Mouse (Mus musculus) limb, embryonic 14.5 days (tissue): Measurements from ENCODE around the gene Aif1. TPM values are rescaled to one million over a fixed set of nuclear protein-coding genes. Genes with fewer than 3 reads are reported as not detected.

Source experiments
- ATAC-seq: fragments of 200-750 bp; cut with Nextera tagmentation; 2 replicates; pipeline ENCODE4 v1.8.0; 2017; ENCODE audit warnings: low read depth, moderate number of reproducible peaks, moderate TSS enrichment; ENCODE audit not compliant: low FRiP score
- DNase-seq: peaks from one replicate; pipeline ENCODE4 v3.0.0-alpha.2; 2015; ENCODE audit warnings: low spot score
- H3K27ac ChIP-seq: fragments of 300-500 bp; sonication (generic); replicated peaks from 2 replicates; pipeline ENCODE4 v1.5.1; 2014; ENCODE audit warnings: low read depth, mild to moderate bottlenecking, low read length, moderate library complexity, mixed read lengths
- H3K27me3 ChIP-seq: fragments of 300-500 bp; sonication (generic); 2 replicates; pipeline ENCODE4 v1.6.1; 2014; ENCODE audit warnings: low read length, mixed read lengths; ENCODE audit not compliant: control insufficient read depth, insufficient read depth
- H3K36me3 ChIP-seq: fragments of 300-500 bp; sonication (generic); 2 replicates; pipeline ENCODE4 v1.6.1; 2014; ENCODE audit warnings: mild to moderate bottlenecking, low read length, moderate library complexity, mixed read lengths; ENCODE audit not compliant: control insufficient read depth, insufficient read depth
- H3K4me1 ChIP-seq: fragments of 300-500 bp; sonication (generic); 2 replicates; pipeline ENCODE4 v1.6.1; 2014; ENCODE audit warnings: antibody characterized with exemption, low read length, mixed read lengths; ENCODE audit not compliant: control insufficient read depth, insufficient read depth
- H3K4me2 ChIP-seq: fragments of 300-500 bp; sonication (generic); replicated peaks from 2 replicates; pipeline ENCODE4 v1.6.1; 2014; ENCODE audit warnings: low read depth, mild to moderate bottlenecking, low read length, moderate library complexity; ENCODE audit not compliant: severe bottlenecking
- H3K4me3 ChIP-seq: fragments of 300-500 bp; sonication (generic); replicated peaks from 2 replicates; pipeline ENCODE4 v1.5.1; 2014; ENCODE audit warnings: low read length
- H3K9ac ChIP-seq: fragments of 300-500 bp; sonication (generic); 2 replicates; pipeline ENCODE4 v1.6.1; 2014; ENCODE audit warnings: mild to moderate bottlenecking, low read depth, low read length, moderate library complexity; ENCODE audit not compliant: severe bottlenecking
- H3K9me3 ChIP-seq: fragments of 300-500 bp; sonication (generic); 2 replicates; pipeline ENCODE4 v1.6.1; 2016; ENCODE audit warnings: low read length; ENCODE audit not compliant: control insufficient read depth
- POLR2A ChIP-seq: fragments of 200-500 bp; IDR thresholded peaks from 2 replicates; pipeline ENCODE4 v1.8.0; 2012; ENCODE audit warnings: inconsistent platforms, mild to moderate bottlenecking, moderate library complexity, borderline replicate concordance; ENCODE audit not compliant: insufficient read depth, insufficient read length; ENCODE audit errors: extremely low read depth
- WGBS: fragments of 180-500 bp; shearing (Covaris S2); extraction: QIAGEN DNeasy Blood & Tissue Kit; methylation state at CpG from one replicate; pipeline ENCODE4 v1.1.7; 2014; 5-methylcytosine and 5-hydroxymethylcytosine counted together
- polyA plus RNA-seq, 2 experiments: library from polyadenylated mRNA; depleted of rRNA in 1 of 2; stranded (reverse) in 1 of 2; unstranded in 1 of 2; fragments of >200 nt; fragmentation: Nextera tagmentation in 1 of 2; extraction: Ambion mirVana in 1 of 2; gene quantifications; 2 replicates each; pipeline versions ENCODE4 v1.2.1 to v1.2.3; 2012 to 2014

Gene Aif1
- polyA plus RNA-seq, 2 experiments = 4.8 to 15.7 TPM

GRCm38 (mm10) chr17:35180093-35180492 is 4.2 kb upstream of the Aif1 start:
- DNase-seq (no peak), ATAC-seq (no peak)
- WGBS = 88% methylated on average over 5 of the region's 5 CpGs
- Histone ChIP-seq H3K9ac (no peak overlapping the region), H3K27me3 (no peaks in the 10 kb centered on the region), H3K4me1 (no peaks in the 10 kb centered on the region), H3K4me2 (no peak overlapping the region), H3K4me3 (no peak overlapping the region), H3K9me3 (no peaks in the 10 kb centered on the region), H3K27ac (no peak overlapping the region), H3K36me3 (no peaks in the 10 kb centered on the region)
- no peak for TF ChIP-seq POLR2A

GRCm38 (mm10) chr17:35178528-35178927 is 2.7 kb upstream of the Aif1 start:
- no peaks in the 10 kb centered on the region for H3K9me3 ChIP-seq
- no peak overlapping the region for H3K9ac ChIP-seq
- TF ChIP-seq POLR2A = no peak
- no peaks in the 10 kb centered on the region for H3K27me3 ChIP-seq
- H3K27ac ChIP-seq = no peak overlapping the region
- peak; percentile 79 for DNase-seq
- no peak overlapping the region for H3K4me3 ChIP-seq
- H3K4me2 ChIP-seq = no peak overlapping the region
- WGBS = 9% methylated on average over 5 of the region's 5 CpGs
- no peaks in the 10 kb centered on the region for H3K36me3 ChIP-seq
- 0 out of 2 replicates have a peak, but pooled peaks cover 3% of the 10 kb centered on the region for H3K4me1 ChIP-seq
- peak; percentile 67; the same call in 1 of the 2 replicates for ATAC-seq

- Histone ChIP-seq H3K27me3 (no peaks in the 10 kb centered on the region), H3K4me3 (no peak overlapping the region), H3K9ac (no peak overlapping the region), H3K4me2 (no peak overlapping the region), H3K4me1 (0 out of 2 replicates have a peak, but pooled peaks cover 3% of the 10 kb centered on the region), H3K9me3 (no peaks in the 10 kb centered on the region), H3K27ac (no peak overlapping the region), H3K36me3 (no peaks in the 10 kb centered on the region)
- ATAC-seq (no peak), DNase-seq (no peak)
- 76% methylated on average over 6 of the region's 6 CpGs for WGBS
- no peak for TF ChIP-seq POLR2A
Observed at GRCm38 (mm10) chr17:35175382-35175781, 486 bp downstream of the Aif1 start.

GRCm38 (mm10) chr17:35174201-35174977 is 1.5 kb downstream of the Aif1 start:
- no peak for ATAC-seq
- no peak for TF ChIP-seq POLR2A
- H3K9ac ChIP-seq = no peak overlapping the region
- H3K36me3 ChIP-seq = no peaks in the 10 kb centered on the region
- H3K4me2 ChIP-seq = no peak overlapping the region
- no peak overlapping the region for H3K27ac ChIP-seq
- 37% methylated on average over 8 of the region's 8 CpGs for WGBS
- no peak overlapping the region for H3K4me3 ChIP-seq
- 0 out of 2 replicates have a peak, but pooled peaks cover 3% of the 10 kb centered on the region for H3K4me1 ChIP-seq
- no peaks in the 10 kb centered on the region for H3K27me3 ChIP-seq
- DNase-seq = no peak
- no peaks in the 10 kb centered on the region for H3K9me3 ChIP-seq

- WGBS = 61% methylated on average over 3 of the region's 3 CpGs
- DNase-seq = no peak
- no peak for ATAC-seq
- no peak overlapping the region; the same call in 1 of the 2 replicates for H3K27ac ChIP-seq
- TF ChIP-seq POLR2A = no peak
- 0 out of 2 replicates have a peak, but pooled peaks cover 3% of the 10 kb centered on the region for H3K4me1 ChIP-seq
- no peaks in the 10 kb centered on the region for H3K36me3 ChIP-seq
- H3K9ac ChIP-seq = no peak overlapping the region
- H3K4me3 ChIP-seq = no peak overlapping the region
- no peaks in the 10 kb centered on the region for H3K9me3 ChIP-seq
- H3K4me2 ChIP-seq = no peak overlapping the region
- no peaks in the 10 kb centered on the region for H3K27me3 ChIP-seq
Observed at GRCm38 (mm10) chr17:35173329-35173728, 2.5 kb downstream of the Aif1 start.
